Mouse (Mus musculus): ENCODE results near the gene Ugt1a10. TPM values are rescaled to one million over a fixed set of nuclear protein-coding genes. Genes with fewer than 3 reads are reported as not detected.
"Not testable (repeated sequence)": the region's sequence is repeated elsewhere in the genome, so short reads cannot be mapped to it uniquely, and the experiment has no call there.

Ugt1a10 gene
- polyA plus RNA-seq, 1 experiment from 2014 or later, result not detected

- H3K36me3 ChIP-seq; H3K27ac ChIP-seq (replicated peaks); H3K4me1 ChIP-seq (replicated peaks); H3K27me3 ChIP-seq; ATAC-seq (ENCODE audit: low FRiP score, low read depth); H3K9ac ChIP-seq; H3K9me3 ChIP-seq; H3K4me3 ChIP-seq; H3K4me2 ChIP-seq: not testable (repeated sequence)
- WGBS, result 84% methylated on average over 2 of the region's 2 CpGs
Observed at GRCm38 (mm10) chr1:88047408-88047807, 7.8 kb upstream of the Ugt1a10 start.

GRCm38 (mm10) chr1:88066472-88067102 is 11.4 kb downstream of the Ugt1a10 start:
- H3K9ac ChIP-seq; H3K27me3 ChIP-seq; H3K4me1 ChIP-seq (replicated peaks); H3K27ac ChIP-seq (replicated peaks); H3K9me3 ChIP-seq; H3K4me2 ChIP-seq; ATAC-seq (ENCODE audit: low FRiP score, low read depth); H3K36me3 ChIP-seq; H3K4me3 ChIP-seq: not testable (repeated sequence)
- 28% methylated on average over 1 of the region's 2 CpGs for WGBS

DNA sequence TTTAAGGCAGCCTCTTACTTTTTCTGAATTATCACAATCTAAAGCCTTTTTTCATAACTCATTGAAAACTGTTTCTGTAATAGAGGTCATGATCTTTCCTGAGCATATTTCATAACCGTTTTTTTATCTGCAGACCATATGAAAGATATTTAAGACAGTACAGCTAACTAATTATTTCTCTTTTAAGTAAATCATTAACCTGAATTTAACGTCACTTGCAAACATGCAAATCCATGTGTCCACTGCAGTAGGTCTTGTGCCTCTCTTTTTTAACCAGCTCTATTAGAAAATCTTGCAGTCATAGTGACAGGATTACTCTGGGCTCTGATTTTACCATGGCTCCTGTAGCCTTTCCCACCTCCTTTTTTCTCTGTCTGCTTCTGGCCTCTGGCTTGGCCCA is 15.3 kb downstream of the Ugt1a10 start, which contains the start of gene Ugt1a9:
Gene Ugt1a9 (plus strand): TSS at position 306 of the 400 bp plus-strand sequence.
- H3K9me3 ChIP-seq, result no peaks in the 10 kb centered on the region
- no peaks in the 10 kb centered on the region for H3K4me1 ChIP-seq (replicated peaks)
- no peak for ATAC-seq (ENCODE audit: low FRiP score, low read depth)
- no peaks in the 10 kb centered on the region for H3K27me3 ChIP-seq
- H3K9ac ChIP-seq, result no peak within 1 kb of the TSS
- H3K4me3 ChIP-seq, result no peak within 1 kb of the TSS
- H3K36me3 ChIP-seq, result no peaks in the 10 kb centered on the region
- no peak within 1 kb of the TSS for H3K27ac ChIP-seq (replicated peaks)
- H3K4me2 ChIP-seq, result no peak within 1 kb of the TSS
- WGBS, result 83% methylated on average over 2 of the region's 2 CpGs

DNA sequence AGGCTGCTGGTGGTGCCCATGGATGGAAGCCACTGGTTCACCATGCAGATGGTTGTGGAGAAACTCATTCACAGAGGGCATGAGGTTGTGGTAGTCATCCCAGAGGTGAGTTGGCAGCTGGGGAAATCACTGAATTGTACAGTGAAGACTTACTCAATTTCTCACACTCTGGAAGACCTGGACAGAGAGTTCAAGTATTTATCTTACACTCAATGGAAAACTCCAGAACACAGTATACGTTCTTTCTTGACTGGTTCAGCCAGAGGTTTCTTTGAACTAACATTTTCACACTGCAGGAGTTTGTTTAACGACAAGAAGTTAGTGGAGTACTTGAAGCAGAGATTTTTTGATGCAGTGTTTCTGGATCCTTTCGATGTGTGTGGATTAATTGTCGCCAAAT is 15.7 kb downstream of the Ugt1a10 start:
- Histone ChIP-seq H3K9ac (no peak overlapping the region), H3K27me3 (no peaks in the 10 kb centered on the region), H3K36me3 (no peaks in the 10 kb centered on the region), H3K27ac (replicated peaks) (no peak overlapping the region), H3K4me3 (no peak overlapping the region), H3K9me3 (no peaks in the 10 kb centered on the region), H3K4me1 (replicated peaks) (no peaks in the 10 kb centered on the region), H3K4me2 (no peak overlapping the region)
- 87% methylated on average over 4 of the region's 4 CpGs for WGBS
- ATAC-seq (ENCODE audit: low FRiP score, low read depth), result no peak

GRCm38 (mm10) chr1:88074471-88074870 is 19.3 kb downstream of the Ugt1a10 start:
- no peak overlapping the region for H3K9ac ChIP-seq
- no peaks in the 10 kb centered on the region for H3K4me1 ChIP-seq (replicated peaks)
- H3K27me3 ChIP-seq, result no peaks in the 10 kb centered on the region
- no peak for ATAC-seq (ENCODE audit: low FRiP score, low read depth)
- no peak overlapping the region for H3K4me3 ChIP-seq
- no peak overlapping the region for H3K27ac ChIP-seq (replicated peaks)
- no peak overlapping the region for H3K4me2 ChIP-seq
- no peaks in the 10 kb centered on the region for H3K9me3 ChIP-seq
- WGBS, result 90% methylated on average over 2 of the region's 2 CpGs
- H3K36me3 ChIP-seq, result no peaks in the 10 kb centered on the region

DNA sequence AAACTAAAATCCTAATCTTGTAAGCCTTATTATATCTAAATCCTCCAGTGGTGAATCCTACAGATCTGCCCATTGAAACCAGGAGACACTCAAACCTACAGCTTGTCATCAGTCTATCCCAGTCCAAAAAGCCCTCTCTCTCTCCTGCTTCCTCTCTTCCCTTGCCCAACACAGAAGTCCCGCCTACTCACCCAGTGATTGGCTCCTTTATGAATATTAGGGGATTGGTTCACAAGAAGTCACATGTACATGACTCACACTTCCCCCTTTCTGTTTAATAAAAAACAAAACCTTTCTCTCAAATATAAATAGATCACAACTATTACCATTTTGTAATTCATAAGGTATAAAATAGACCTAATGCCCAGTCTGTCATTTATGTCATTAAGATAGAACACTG is 21.9 kb downstream of the Ugt1a10 start:
- no peak overlapping the region for H3K4me3 ChIP-seq
- WGBS, result 87% methylated on average over 1 of the region's 1 CpGs
- H3K9ac ChIP-seq, result no peak overlapping the region
- no peak overlapping the region for H3K4me2 ChIP-seq
- H3K4me1 ChIP-seq (replicated peaks), result no peaks in the 10 kb centered on the region
- H3K9me3 ChIP-seq, result no peaks in the 10 kb centered on the region
- no peaks in the 10 kb centered on the region for H3K27me3 ChIP-seq
- H3K36me3 ChIP-seq, result no peaks in the 10 kb centered on the region
- no peak for ATAC-seq (ENCODE audit: low FRiP score, low read depth)
- no peak overlapping the region for H3K27ac ChIP-seq (replicated peaks)

- 98% methylated on average over 1 of the region's 1 CpGs for whole genome bisulfite sequencing
Observed at GRCm38 (mm10) chr1:88081670-88082069, 26.5 kb downstream of the Ugt1a10 start.

DNA sequence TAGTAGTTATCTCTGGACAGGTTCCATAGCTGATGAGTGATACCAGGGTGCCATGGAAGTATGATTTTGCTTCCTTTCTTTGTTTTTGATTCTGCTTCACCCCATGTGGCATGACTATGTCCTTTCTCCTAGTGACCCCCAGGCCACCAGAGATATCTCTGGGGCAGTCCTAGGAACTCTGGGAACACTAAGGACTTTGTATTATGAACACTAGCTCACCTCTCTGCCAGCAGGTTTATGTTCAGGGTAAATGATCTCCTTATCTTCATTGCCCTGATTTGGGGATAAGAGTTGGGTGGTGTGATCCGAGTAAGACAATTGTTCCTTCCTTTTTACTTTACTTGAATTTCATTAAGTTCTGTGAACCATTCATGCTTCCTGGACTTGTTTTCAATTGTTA is 30.9 kb downstream of the Ugt1a10 start:
- no peak for ATAC-seq (ENCODE audit: low FRiP score, low read depth)
- H3K9me3 ChIP-seq, result no peaks in the 10 kb centered on the region

More at GRCm38 (mm10) chr1:88081670-88082069, 26.5 kb downstream of the Ugt1a10 start:
- H3K9ac ChIP-seq, result no peak overlapping the region
- no peak overlapping the region for H3K4me3 ChIP-seq
- no peaks in the 10 kb centered on the region for H3K9me3 ChIP-seq
- no peaks in the 10 kb centered on the region for H3K4me1 ChIP-seq (replicated peaks)
- H3K27me3 ChIP-seq, result no peaks in the 10 kb centered on the region
- no peak overlapping the region for H3K27ac ChIP-seq (replicated peaks)
- no peak overlapping the region for H3K4me2 ChIP-seq
- H3K36me3 ChIP-seq, result no peaks in the 10 kb centered on the region
- ATAC-seq (ENCODE audit: low FRiP score, low read depth), result no peak

DNA sequence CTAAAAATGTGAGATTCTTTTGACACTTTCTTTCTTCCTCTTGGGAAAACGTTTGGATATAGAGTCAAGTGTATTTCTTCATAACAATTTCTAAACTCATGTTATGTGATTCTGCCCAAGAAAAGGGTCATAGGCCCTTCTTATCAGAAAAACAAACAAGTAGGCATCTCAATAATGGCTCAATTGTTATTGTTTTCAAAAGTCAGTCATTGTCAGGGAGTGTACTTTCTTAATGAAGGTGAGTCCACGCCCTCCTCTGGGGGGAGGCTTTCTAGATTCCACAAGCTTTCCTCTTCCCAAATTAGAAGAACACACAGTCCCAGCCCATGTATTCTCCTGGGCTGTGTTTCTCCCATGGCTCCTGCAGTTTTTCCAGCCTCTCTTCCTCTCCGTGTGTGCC is 32.3 kb downstream of the Ugt1a10 start, which contains the start of gene Ugt1a8:
Gene Ugt1a8 (plus strand): TSS at position 301 of the 400 bp plus-strand sequence.
- WGBS, result 84% methylated on average over 3 of the region's 3 CpGs
- ATAC-seq (ENCODE audit: low FRiP score, low read depth), result no peak
- no peaks in the 10 kb centered on the region for H3K36me3 ChIP-seq

More for the DNA sequence above, 30.9 kb downstream of the Ugt1a10 start:
- Histone ChIP-seq H3K36me3 (no peaks in the 10 kb centered on the region), H3K27me3 (no peaks in the 10 kb centered on the region), H3K4me3 (no peak overlapping the region), H3K4me1 (replicated peaks) (no peaks in the 10 kb centered on the region), H3K4me2 (no peak overlapping the region), H3K27ac (replicated peaks) (no peak overlapping the region), H3K9ac (no peak overlapping the region)
- 88% methylated on average over 1 of the region's 1 CpGs for WGBS

DNA sequence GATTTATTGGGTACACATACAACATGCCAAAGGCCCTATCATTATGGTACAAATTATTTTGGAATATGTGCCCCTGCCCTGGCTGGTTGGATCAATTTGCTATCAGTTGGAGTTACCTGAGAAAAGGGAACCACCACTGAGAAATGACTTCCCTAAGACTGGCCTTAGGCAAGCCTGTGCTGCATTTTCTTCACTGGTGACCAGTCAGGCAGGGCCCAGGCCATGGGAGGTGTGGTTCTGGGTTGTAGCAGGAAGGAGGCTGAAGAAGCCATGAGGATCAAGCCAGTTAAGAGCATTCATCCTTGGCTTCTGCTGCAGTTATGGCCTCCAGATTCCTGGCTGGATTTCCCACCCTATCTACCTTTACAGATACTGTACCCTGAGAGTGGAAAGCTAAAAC is 37.2 kb downstream of the Ugt1a10 start:
- Histone ChIP-seq H3K4me1 (replicated peaks) (no peaks in the 10 kb centered on the region), H3K27ac (replicated peaks) (no peak overlapping the region), H3K4me2 (no peak overlapping the region), H3K4me3 (no peak overlapping the region), H3K9ac (no peak overlapping the region), H3K27me3 (no peaks in the 10 kb centered on the region), H3K36me3 (no peaks in the 10 kb centered on the region), H3K9me3 (no peaks in the 10 kb centered on the region)
- ATAC-seq (ENCODE audit: low FRiP score, low read depth), result no peak

More for the DNA sequence above, 32.3 kb downstream of the Ugt1a10 start, which contains the start of gene Ugt1a8:
- H3K9ac ChIP-seq, result no peak within 1 kb of the TSS
- no peaks in the 10 kb centered on the region for H3K9me3 ChIP-seq
- no peak within 1 kb of the TSS for H3K4me3 ChIP-seq
- no peaks in the 10 kb centered on the region for H3K27me3 ChIP-seq
- no peak within 1 kb of the TSS for H3K27ac ChIP-seq (replicated peaks)
- H3K4me1 ChIP-seq (replicated peaks), result no peaks in the 10 kb centered on the region
- H3K4me2 ChIP-seq, result no peak within 1 kb of the TSS

GRCm38 (mm10) chr1:88094270-88094676 is 39.1 kb downstream of the Ugt1a10 start:
- not testable (repeated sequence) for H3K27me3 ChIP-seq; H3K27ac ChIP-seq (replicated peaks)
- 88% methylated on average over 3 of the region's 3 CpGs for WGBS

GRCm38 (mm10) chr1:88094941-88095492 is 39.8 kb downstream of the Ugt1a10 start, which contains the start of gene Ugt1a7c:
TSS of gene Ugt1a7c (plus strand) at chr1:88095062.
- no peaks in the 10 kb centered on the region for H3K9me3 ChIP-seq
- H3K27me3 ChIP-seq, result no peaks in the 10 kb centered on the region
- ATAC-seq (ENCODE audit: low FRiP score, low read depth), result no peak
- no peaks in the 10 kb centered on the region for H3K4me1 ChIP-seq (replicated peaks)
- no peak within 1 kb of the TSS for H3K4me2 ChIP-seq
- no peak within 1 kb of the TSS for H3K9ac ChIP-seq
- whole genome bisulfite sequencing, result 78% methylated on average over 10 of the region's 10 CpGs
- no peak within 1 kb of the TSS for H3K27ac ChIP-seq (replicated peaks)
- no peak within 1 kb of the TSS for H3K4me3 ChIP-seq
- H3K36me3 ChIP-seq, result no peaks in the 10 kb centered on the region

More at GRCm38 (mm10) chr1:88094270-88094676, 39.1 kb downstream of the Ugt1a10 start:
- not testable (repeated sequence) for H3K9ac ChIP-seq; H3K36me3 ChIP-seq; ATAC-seq (ENCODE audit: low FRiP score, low read depth); H3K4me1 ChIP-seq (replicated peaks); H3K4me2 ChIP-seq; H3K9me3 ChIP-seq; H3K4me3 ChIP-seq
